Mouse (Mus musculus) G1E-ER4 (cell line): ENCODE results near the gene Plcg2. TPM values are rescaled to one million over a fixed set of nuclear protein-coding genes. Genes with fewer than 3 reads are reported as not detected.

Source experiments
- GATA1 ChIP-seq: IDR thresholded peaks from one replicate; pipeline ENCODE4 v1.8.0; 2012; ENCODE audit warnings: low read length, inconsistent platforms
- polyA plus RNA-seq: library from polyadenylated mRNA; stranded (reverse); fragments of >175 nt; gene quantifications from 2 replicates; pipeline ENCODE4 v1.2.3, GENCODE M21; 2012

The Plcg2 gene
- polyA plus RNA-seq, 1 experiment, result not detected

- no peak for TF ChIP-seq GATA1
Observed at GRCm38 (mm10) chr8:117518873-117519272, 20.8 kb downstream of the Plcg2 start.

DNA sequence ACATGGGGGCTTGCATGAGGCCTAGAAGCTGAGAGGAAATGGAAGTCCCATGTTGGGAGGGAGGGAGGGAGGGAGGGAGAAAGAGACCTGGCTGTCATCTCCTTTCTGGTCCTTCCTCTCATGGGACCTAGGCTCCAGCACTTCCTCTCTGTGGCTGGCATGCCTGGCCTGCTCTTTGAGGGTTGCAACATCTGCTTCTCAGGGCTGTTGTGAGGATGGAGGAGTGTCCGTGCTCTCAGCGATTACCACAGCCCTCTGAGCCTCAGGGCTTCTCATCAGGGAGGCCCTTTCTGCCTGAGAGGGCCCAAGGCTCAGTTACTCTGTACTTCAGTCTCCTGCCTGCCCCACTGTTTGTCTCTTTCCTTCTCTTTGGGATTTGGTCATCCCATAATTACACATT lies 28.1 kb downstream of the Plcg2 start:
- TF ChIP-seq GATA1, result no peak

GRCm38 (mm10) chr8:117527983-117528382 lies 29.9 kb downstream of the Plcg2 start:
- TF ChIP-seq GATA1, result no peak

GRCm38 (mm10) chr8:117529177-117529576 lies 31.1 kb downstream of the Plcg2 start:
- no peak for TF ChIP-seq GATA1

DNA sequence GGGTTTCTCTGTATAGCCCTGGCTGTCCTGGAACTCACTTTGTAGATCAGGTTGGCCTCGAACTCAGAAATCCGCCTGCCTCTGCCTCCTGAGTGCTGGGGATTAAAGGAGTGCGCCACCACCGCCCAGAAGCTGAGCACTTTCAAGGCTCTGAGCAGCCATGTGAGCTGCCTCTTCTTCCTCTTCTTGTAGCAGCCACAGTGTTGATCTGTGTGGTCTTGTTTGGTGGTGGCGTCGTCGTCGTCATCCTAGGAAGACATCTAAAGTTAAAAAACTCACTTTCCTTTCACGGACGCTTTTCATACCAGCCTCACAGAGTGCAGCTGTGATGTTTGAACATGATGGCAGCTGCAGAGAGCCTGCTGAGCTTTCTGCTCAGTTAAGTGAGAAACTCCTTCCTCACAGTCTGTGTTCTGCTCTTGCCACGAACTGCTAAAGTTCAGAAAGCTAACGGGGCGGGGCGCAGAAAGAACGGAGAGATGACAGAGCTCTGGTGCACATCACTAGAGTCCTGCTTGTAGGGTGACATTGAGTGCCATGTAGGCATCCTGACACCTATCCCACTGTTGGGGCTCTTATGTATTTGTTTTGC lies 34.4 kb downstream of the Plcg2 start:
- TF ChIP-seq GATA1, result no peak

GRCm38 (mm10) chr8:117536862-117537261 lies 38.8 kb downstream of the Plcg2 start:
- TF ChIP-seq GATA1, result no peak

GRCm38 (mm10) chr8:117537751-117538150 lies 39.7 kb downstream of the Plcg2 start:
- TF ChIP-seq GATA1, result no peak

- TF ChIP-seq GATA1, result no peak
Observed at GRCm38 (mm10) chr8:117542951-117543350, 44.9 kb downstream of the Plcg2 start.

GRCm38 (mm10) chr8:117543789-117544188 lies 45.7 kb downstream of the Plcg2 start:
- TF ChIP-seq GATA1, result no peak

GRCm38 (mm10) chr8:117545043-117545442 lies 47.0 kb downstream of the Plcg2 start:
- no peak for TF ChIP-seq GATA1

- no peak for TF ChIP-seq GATA1
Observed at GRCm38 (mm10) chr8:117546386-117546785, 48.3 kb downstream of the Plcg2 start.

GRCm38 (mm10) chr8:117547945-117548344 lies 49.9 kb downstream of the Plcg2 start:
- TF ChIP-seq GATA1, result no peak

- no peak for TF ChIP-seq GATA1
Observed at GRCm38 (mm10) chr8:117548453-117548852, 50.4 kb downstream of the Plcg2 start.

- no peak for TF ChIP-seq GATA1
Observed at GRCm38 (mm10) chr8:117550529-117550928, 52.4 kb downstream of the Plcg2 start.

GRCm38 (mm10) chr8:117561014-117561413 lies 62.9 kb downstream of the Plcg2 start:
- TF ChIP-seq GATA1, result no peak

DNA sequence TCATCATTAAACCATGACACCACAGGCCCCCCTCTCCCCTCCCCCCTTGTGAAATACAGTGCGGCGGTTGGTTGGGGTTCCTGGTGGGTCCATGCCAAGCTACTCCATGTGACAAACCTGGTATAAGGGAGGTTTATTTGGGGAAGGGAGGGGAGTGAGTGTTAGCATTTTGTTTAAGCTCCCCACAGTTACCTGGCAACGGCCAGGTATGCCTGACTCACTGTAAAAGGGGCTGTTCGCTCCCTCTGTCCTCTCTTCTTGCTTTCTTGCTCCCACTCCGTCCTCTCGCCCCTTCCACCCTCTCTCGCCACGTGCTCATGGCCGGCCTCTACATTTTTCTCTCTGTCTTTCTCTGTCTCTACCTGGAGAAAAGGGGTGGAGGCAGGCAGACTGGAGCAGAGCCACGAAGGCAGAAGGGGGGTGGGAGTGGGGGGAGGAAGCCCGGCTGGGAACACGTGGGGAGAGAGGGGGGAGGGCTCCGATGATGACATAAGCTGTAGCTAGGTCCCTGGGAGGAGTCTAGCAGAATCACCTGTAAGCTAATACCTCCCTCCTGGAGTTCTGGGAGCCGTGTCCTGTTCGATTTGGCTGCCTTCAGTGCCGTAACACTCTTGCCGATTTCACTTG lies 63.8 kb downstream of the Plcg2 start:
- TF ChIP-seq GATA1, result no peak

DNA sequence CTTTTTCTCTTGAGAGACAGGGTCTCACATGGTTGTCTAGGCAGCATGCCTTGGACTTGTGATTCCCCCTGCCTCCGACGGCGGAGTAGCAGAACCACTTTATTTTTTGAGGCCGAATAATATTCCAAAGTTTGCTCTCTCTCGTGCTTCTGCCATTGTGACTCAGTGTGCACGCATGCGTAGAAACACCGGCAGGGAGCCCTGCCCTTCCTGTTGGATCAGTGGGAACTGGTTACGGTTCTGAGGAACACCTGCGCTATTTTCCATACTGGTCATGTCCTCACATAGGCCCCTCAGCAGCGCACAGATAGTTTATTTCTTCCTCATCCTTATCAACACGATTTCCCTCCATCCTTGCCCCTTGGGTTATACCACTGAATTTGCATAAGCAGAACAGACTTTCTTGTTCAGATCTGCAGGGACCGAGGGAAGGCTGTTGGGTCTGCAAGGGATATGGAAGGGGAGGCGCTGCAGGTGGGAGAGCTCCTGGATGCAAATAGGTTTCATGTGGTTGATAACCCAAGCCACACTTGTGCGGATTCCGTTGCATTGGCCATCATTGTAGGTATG lies 64.4 kb downstream of the Plcg2 start:
- TF ChIP-seq GATA1, result no peak
